Mouse (Mus musculus): ENCODE data around the gene Smarca2. TPM values are rescaled to one million over a fixed set of nuclear protein-coding genes. Genes with fewer than 3 reads are reported as not detected.

Gene Smarca2
- polyA plus RNA-seq, 1 experiment from 2014 or later, result 49.4 TPM

DNA sequence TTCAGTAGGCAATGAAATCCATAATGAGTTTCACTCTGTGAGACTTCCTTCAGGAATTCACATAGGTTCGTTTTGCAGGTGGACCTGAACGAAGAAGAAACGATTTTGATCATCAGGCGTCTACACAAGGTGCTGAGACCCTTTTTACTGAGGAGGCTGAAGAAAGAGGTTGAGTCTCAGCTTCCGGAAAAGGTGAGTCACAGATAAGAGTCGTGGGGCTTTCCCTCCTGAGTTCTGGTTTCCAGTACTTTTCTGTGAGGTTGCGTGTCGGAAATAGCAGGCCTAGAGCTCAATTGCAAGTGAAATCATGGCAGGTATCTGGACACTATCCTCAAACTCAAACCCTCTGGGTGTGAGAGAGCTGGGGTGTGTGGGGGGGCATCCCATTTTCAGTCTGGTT lies 78.9 kb downstream of the Smarca2 start:
- Histone ChIP-seq H3K4me3 (replicated peaks; ENCODE audit: low read length) (no peak overlapping the region), H3K27ac (ENCODE audit: low read length) (no peak overlapping the region), H3K36me3 (ENCODE audit: control insufficient read depth, insufficient read depth, low read length) (peaks cover 11% of the 10 kb centered on the region; the same call in 1 of the 2 replicates), H3K27me3 (ENCODE audit: control insufficient read depth, insufficient read depth, low read length) (no peaks in the 10 kb centered on the region), H3K4me2 (ENCODE audit: low read depth, low read length) (no peak overlapping the region), H3K9me3 (replicated peaks; ENCODE audit: control insufficient read depth, low read length) (no peaks in the 10 kb centered on the region), H3K9ac (ENCODE audit: low read length) (no peak overlapping the region), H3K4me1 (ENCODE audit: control insufficient read depth, insufficient read depth, low read length) (no peaks in the 10 kb centered on the region)
- 89% methylated on average over 8 of the region's 8 CpGs for WGBS
- ATAC-seq (ENCODE audit: insufficient read depth, low FRiP score), result no peak

DNA sequence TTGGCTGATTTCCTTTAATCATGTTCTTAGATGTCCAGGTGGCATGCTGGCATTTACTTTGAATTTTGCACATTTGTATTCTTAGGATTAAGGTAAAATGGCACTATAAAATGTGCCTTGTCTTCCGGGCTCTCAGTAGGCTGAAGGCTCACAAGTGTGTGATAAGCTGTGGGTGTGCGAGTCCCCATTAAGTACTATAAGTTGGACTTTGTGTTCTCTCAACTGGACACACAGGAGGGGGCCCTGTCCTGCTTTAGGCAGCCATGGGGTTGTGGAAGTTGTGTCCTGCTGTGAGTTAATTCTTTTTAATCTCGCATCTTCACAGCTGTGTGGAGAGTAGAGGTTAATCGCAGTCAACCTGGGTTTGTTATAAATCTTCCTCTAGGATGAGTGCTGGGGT lies 85.7 kb downstream of the Smarca2 start:
- Histone ChIP-seq H3K27ac (ENCODE audit: low read length) (no peak overlapping the region), H3K9me3 (replicated peaks; ENCODE audit: control insufficient read depth, low read length) (no peaks in the 10 kb centered on the region), H3K27me3 (ENCODE audit: control insufficient read depth, insufficient read depth, low read length) (no peaks in the 10 kb centered on the region), H3K36me3 (ENCODE audit: control insufficient read depth, insufficient read depth, low read length) (no peaks in the 10 kb centered on the region; the same call in 1 of the 2 replicates), H3K9ac (ENCODE audit: low read length) (no peak overlapping the region), H3K4me3 (replicated peaks; ENCODE audit: low read length) (no peak overlapping the region), H3K4me1 (ENCODE audit: control insufficient read depth, insufficient read depth, low read length) (no peaks in the 10 kb centered on the region), H3K4me2 (ENCODE audit: low read depth, low read length) (no peak overlapping the region)
- ATAC-seq (ENCODE audit: insufficient read depth, low FRiP score), result no peak
- 56% methylated on average over 4 of the region's 4 CpGs for WGBS

DNA sequence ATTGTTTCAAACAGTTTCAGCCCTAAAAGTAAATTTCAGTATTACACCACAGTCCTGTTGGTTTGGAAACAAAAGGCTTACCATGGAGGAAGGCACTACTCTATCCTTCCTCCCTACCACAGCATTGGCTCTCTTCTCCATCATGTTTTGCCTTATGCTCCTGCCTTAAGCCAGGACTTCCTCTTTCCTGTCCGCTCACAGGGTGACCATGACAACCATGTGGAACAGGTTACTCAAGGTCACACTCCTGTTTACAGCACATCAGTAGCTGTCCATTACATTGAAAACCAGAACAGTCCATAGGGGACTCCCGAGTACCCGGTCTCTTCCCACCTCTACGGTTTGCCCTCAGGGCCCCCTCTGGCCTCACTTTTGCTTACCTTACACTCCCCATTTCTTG lies 92.3 kb downstream of the Smarca2 start:
- Histone ChIP-seq H3K9me3 (replicated peaks; ENCODE audit: control insufficient read depth, low read length) (no peaks in the 10 kb centered on the region), H3K27ac (ENCODE audit: low read length) (no peak overlapping the region), H3K4me3 (replicated peaks; ENCODE audit: low read length) (no peak overlapping the region), H3K4me2 (ENCODE audit: low read depth, low read length) (no peak overlapping the region), H3K27me3 (ENCODE audit: control insufficient read depth, insufficient read depth, low read length) (no peaks in the 10 kb centered on the region), H3K36me3 (ENCODE audit: control insufficient read depth, insufficient read depth, low read length) (peaks cover 11% of the 10 kb centered on the region; the same call in 1 of the 2 replicates), H3K4me1 (ENCODE audit: control insufficient read depth, insufficient read depth, low read length) (no peaks in the 10 kb centered on the region), H3K9ac (ENCODE audit: low read length) (no peak overlapping the region)
- 37% methylated on average over 4 of the region's 4 CpGs for WGBS
- no peak for ATAC-seq (ENCODE audit: insufficient read depth, low FRiP score)

DNA sequence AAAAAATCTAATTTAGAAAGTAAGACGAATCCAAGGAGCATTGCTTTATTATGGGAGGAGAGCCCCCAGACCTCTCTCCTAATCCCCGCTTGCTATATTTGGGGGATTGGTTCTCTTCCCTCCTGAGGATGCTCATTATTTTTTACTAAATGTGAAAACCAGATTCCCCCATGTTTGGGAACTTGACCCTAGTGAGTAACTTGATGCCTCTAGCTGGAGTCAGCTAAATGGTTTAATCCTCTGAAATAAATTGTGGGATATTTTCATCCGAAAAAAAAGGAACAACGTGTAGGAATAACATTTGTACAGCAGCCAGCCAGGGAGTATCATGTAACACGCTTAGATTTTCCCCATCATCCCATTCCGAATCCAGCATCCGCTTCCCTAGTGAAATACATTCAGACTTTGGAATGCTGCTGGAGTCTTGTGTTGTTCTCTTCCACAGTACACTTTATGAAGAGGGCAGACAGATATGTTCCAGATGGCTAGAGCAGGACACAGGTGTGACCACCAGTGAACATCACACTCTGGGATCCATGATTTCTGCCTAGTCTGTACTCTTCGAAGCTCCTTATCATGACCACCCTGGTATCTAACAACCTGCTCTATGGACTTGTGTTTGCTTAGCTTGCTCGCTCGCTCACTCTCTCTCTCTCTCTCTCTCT lies 99.8 kb downstream of the Smarca2 start:
- 54% methylated on average over 10 of the region's 10 CpGs for WGBS
- no peak overlapping the region for H3K4me2 ChIP-seq (ENCODE audit: low read depth, low read length)
- H3K4me3 ChIP-seq (replicated peaks; ENCODE audit: low read length), result no peak overlapping the region
- no peaks in the 10 kb centered on the region for H3K9me3 ChIP-seq (replicated peaks; ENCODE audit: control insufficient read depth, low read length)
- H3K27me3 ChIP-seq (ENCODE audit: control insufficient read depth, insufficient read depth, low read length), result no peaks in the 10 kb centered on the region
- H3K4me1 ChIP-seq (ENCODE audit: control insufficient read depth, insufficient read depth, low read length), result no peaks in the 10 kb centered on the region
- ATAC-seq (ENCODE audit: insufficient read depth, low FRiP score), result no peak
- no peaks in the 10 kb centered on the region; the same call in 1 of the 2 replicates for H3K36me3 ChIP-seq (ENCODE audit: control insufficient read depth, insufficient read depth, low read length)
- H3K27ac ChIP-seq (ENCODE audit: low read length), result no peak overlapping the region
- no peak overlapping the region for H3K9ac ChIP-seq (ENCODE audit: low read length)

DNA sequence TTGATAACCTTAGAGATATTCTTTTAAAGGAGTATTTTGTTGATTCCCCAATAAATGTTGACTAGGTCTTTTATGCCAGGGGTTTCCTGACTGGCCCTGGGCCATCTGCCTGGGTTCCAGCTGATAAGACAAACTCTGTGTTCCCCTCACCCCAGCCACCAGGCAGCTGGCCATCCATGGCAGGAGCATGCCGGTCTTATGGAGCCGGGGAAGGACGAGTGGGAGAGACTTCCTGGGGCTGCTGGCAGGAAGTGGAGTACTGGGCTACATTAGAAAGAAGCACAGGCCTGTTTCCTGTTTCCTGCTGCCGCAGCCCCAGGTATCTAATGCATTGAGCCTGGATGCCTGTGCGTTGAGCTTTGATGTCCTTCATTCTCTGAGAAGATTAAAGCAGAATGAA lies 102.1 kb downstream of the Smarca2 start:
- Histone ChIP-seq H3K27ac (ENCODE audit: low read length) (no peak overlapping the region), H3K4me1 (ENCODE audit: control insufficient read depth, insufficient read depth, low read length) (no peaks in the 10 kb centered on the region), H3K4me3 (replicated peaks; ENCODE audit: low read length) (no peak overlapping the region), H3K9me3 (replicated peaks; ENCODE audit: control insufficient read depth, low read length) (no peaks in the 10 kb centered on the region), H3K27me3 (ENCODE audit: control insufficient read depth, insufficient read depth, low read length) (no peaks in the 10 kb centered on the region), H3K36me3 (ENCODE audit: control insufficient read depth, insufficient read depth, low read length) (no peaks in the 10 kb centered on the region), H3K4me2 (ENCODE audit: low read depth, low read length) (no peak overlapping the region), H3K9ac (ENCODE audit: low read length) (no peak overlapping the region)
- no peak for ATAC-seq (ENCODE audit: insufficient read depth, low FRiP score)
- 55% methylated on average over 5 of the region's 5 CpGs for WGBS

DNA sequence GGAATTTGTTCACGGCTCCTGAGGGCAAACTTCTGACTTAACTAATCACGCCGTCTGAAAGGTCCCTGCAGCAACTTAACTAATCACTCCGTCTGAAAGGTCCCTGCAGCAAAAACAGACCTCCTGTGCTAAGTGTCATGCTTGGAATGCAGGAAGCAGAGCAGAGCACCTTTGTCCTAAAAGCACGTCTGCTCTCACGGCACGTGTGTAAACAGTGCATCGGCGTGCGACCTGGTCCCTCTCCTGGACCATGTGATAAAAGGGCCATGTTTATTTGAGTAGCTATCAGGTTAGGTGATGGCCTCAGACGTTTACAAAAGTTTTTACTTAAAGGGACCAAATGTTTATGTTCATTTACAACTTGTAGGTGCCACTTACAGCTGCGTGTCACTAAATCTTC lies 104.2 kb downstream of the Smarca2 start:
- Histone ChIP-seq H3K27me3 (ENCODE audit: control insufficient read depth, insufficient read depth, low read length) (no peaks in the 10 kb centered on the region), H3K9ac (ENCODE audit: low read length) (no peak overlapping the region), H3K27ac (ENCODE audit: low read length) (no peak overlapping the region), H3K36me3 (ENCODE audit: control insufficient read depth, insufficient read depth, low read length) (no peaks in the 10 kb centered on the region), H3K9me3 (replicated peaks; ENCODE audit: control insufficient read depth, low read length) (no peaks in the 10 kb centered on the region), H3K4me1 (ENCODE audit: control insufficient read depth, insufficient read depth, low read length) (no peaks in the 10 kb centered on the region), H3K4me3 (replicated peaks; ENCODE audit: low read length) (no peak overlapping the region), H3K4me2 (ENCODE audit: low read depth, low read length) (no peak overlapping the region)
- 0 out of 2 replicates have a peak, but pooled peaks have one; percentile 29 for ATAC-seq (ENCODE audit: insufficient read depth, low FRiP score)
- 28% methylated on average over 12 of the region's 12 CpGs for WGBS

DNA sequence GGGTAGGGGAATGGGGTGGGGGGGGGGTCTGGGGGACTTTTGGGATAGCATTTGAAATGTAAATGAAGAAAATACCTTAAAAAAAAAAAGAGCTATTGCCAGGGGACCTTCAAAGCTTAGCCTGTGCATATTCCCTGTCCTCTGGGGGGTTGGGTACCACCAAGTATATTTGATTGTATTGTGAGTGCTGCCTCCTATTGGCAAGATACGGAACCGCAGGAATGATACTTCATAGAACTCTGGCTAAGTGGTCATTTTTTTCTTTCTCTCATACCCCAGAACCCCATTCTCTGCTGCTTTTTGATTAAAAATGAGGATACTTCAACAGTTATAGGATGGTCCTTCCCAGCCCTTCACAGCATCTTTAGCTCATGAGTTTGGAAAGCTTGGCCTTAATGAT lies 106.4 kb downstream of the Smarca2 start:
- no peak overlapping the region for H3K4me3 ChIP-seq (replicated peaks; ENCODE audit: low read length)
- no peak for ATAC-seq (ENCODE audit: insufficient read depth, low FRiP score)
- H3K27me3 ChIP-seq (ENCODE audit: control insufficient read depth, insufficient read depth, low read length), result no peaks in the 10 kb centered on the region
- no peaks in the 10 kb centered on the region for H3K4me1 ChIP-seq (ENCODE audit: control insufficient read depth, insufficient read depth, low read length)
- no peaks in the 10 kb centered on the region for H3K36me3 ChIP-seq (ENCODE audit: control insufficient read depth, insufficient read depth, low read length)
- 39% methylated on average over 2 of the region's 2 CpGs for WGBS
- no peak overlapping the region for H3K27ac ChIP-seq (ENCODE audit: low read length)
- no peaks in the 10 kb centered on the region for H3K9me3 ChIP-seq (replicated peaks; ENCODE audit: control insufficient read depth, low read length)
- no peak overlapping the region for H3K9ac ChIP-seq (ENCODE audit: low read length)
- H3K4me2 ChIP-seq (ENCODE audit: low read depth, low read length), result no peak overlapping the region

DNA sequence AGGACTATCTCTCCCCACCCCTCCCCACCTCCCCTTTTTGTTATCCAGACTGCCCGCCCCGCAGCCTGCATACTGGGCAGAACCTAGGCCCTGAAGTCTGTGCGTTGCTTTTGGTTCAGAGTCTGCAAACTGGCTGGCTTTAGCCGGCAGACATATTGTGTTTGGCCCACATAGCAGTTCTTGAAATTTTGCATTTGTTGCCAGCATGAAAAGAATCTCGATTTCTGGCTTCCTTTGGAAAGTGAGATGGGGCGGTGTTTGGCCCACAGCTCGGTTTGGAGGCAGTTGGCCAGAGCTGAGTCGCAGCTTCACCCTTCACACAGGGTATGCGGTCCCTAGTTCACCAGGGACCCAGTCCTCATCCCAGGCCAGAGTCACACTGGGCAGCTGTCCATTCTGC lies 111.4 kb downstream of the Smarca2 start:
- H3K4me1 ChIP-seq (ENCODE audit: control insufficient read depth, insufficient read depth, low read length), result peaks cover 4% of the 10 kb centered on the region; the same call in 1 of the 2 replicates
- no peaks in the 10 kb centered on the region for H3K27me3 ChIP-seq (ENCODE audit: control insufficient read depth, insufficient read depth, low read length)
- H3K27ac ChIP-seq (ENCODE audit: low read length), result no peak overlapping the region; the same call in 1 of the 2 replicates
- no peak overlapping the region for H3K9ac ChIP-seq (ENCODE audit: low read length)
- peaks cover 5% of the 10 kb centered on the region; the same call in 1 of the 2 replicates for H3K36me3 ChIP-seq (ENCODE audit: control insufficient read depth, insufficient read depth, low read length)
- no peak for ATAC-seq (ENCODE audit: insufficient read depth, low FRiP score)
- H3K4me3 ChIP-seq (replicated peaks; ENCODE audit: low read length), result no peak overlapping the region
- no peaks in the 10 kb centered on the region for H3K9me3 ChIP-seq (replicated peaks; ENCODE audit: control insufficient read depth, low read length)
- 66% methylated on average over 9 of the region's 9 CpGs for WGBS
- H3K4me2 ChIP-seq (ENCODE audit: low read depth, low read length), result no peak overlapping the region

DNA sequence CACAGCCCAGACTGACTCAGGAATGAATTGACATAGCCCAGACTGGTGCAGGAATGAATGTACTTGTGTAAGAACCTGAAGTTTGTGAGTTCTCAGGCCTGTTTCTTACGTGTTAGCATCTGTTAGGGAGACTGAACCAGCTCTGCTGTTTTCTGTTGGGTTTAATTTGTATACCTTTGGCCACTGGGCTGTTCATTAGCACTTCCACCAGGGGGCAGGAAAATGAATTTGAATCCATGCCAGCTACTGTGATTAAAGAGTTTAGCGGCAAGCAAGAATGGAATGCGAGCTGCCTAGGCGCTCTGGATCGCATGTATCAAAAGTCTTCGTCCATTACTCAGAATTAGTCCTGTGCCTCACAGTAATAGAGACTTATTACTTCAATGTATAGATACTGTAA lies 113.4 kb downstream of the Smarca2 start:
- WGBS, result 22% methylated on average over 6 of the region's 6 CpGs
- no peaks in the 10 kb centered on the region for H3K9me3 ChIP-seq (replicated peaks; ENCODE audit: control insufficient read depth, low read length)
- H3K27ac ChIP-seq (ENCODE audit: low read length), result peak overlapping the region; percentile 24; the same call in 1 of the 2 replicates
- no peaks in the 10 kb centered on the region for H3K27me3 ChIP-seq (ENCODE audit: control insufficient read depth, insufficient read depth, low read length)
- no peak overlapping the region for H3K4me2 ChIP-seq (ENCODE audit: low read depth, low read length)
- H3K4me1 ChIP-seq (ENCODE audit: control insufficient read depth, insufficient read depth, low read length), result peaks cover 4% of the 10 kb centered on the region; the same call in 1 of the 2 replicates
- no peak overlapping the region for H3K9ac ChIP-seq (ENCODE audit: low read length)
- peaks cover 8% of the 10 kb centered on the region; the same call in 1 of the 2 replicates for H3K36me3 ChIP-seq (ENCODE audit: control insufficient read depth, insufficient read depth, low read length)
- no peak for ATAC-seq (ENCODE audit: insufficient read depth, low FRiP score)
- H3K4me3 ChIP-seq (replicated peaks; ENCODE audit: low read length), result no peak overlapping the region
